Comparison of ENCODE assay signal across 13 mouse cellular contexts in the genomic region with DNA sequence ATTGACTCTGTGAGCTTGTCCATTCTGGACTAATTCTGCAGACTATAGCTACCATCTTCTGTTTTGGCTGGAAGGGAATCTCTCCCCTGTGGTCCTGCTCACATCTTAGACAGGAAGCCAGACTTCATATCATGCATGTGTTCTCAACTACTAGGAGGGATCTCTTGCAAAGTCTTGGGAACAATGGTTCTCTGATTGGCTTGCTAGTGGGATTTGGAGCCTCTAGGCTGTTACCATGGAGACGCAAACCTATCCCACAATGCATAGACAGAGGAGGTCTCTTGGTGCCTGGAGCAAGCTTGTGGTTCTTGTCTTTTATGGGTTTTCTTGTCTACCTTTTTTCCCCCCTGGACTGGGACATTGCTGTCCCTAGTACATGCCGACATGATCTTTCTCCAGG.
"Had no signal": no experiment of that assay in that cellular context is flagged by ENCODE, and none has a peak within 500 bp of the region (broad histone marks: within the 10 kb centered on the region; RNA-seq: fewer than 3 reads in every experiment).

No protein-coding gene starts in this region.

- DNase-seq: kidney, postnatal 14 days; left cerebral cortex, postnatal 4 days; lung, adult 2 months; lung, postnatal 36 days; right cerebral cortex, adult 18-20 months; right cerebral cortex, postnatal 25 days; thymus, postnatal 36 days had no signal

- H3K9ac ChIP-seq: kidney, embryonic 15.5 days; liver, embryonic 15.5 days; midbrain, embryonic 12.5 days; neural tube, embryonic 13.5 days had no signal

- H3K27me3 ChIP-seq: kidney, embryonic 15.5 days; liver, embryonic 15.5 days; midbrain, embryonic 12.5 days; neural tube, embryonic 13.5 days had no signal

- H3K4me1 ChIP-seq: liver, embryonic 15.5 days had no signal

- ATAC-seq: lung, postnatal 0 days had no signal

- H3K27ac ChIP-seq: kidney, embryonic 15.5 days; liver, embryonic 15.5 days; midbrain, embryonic 12.5 days; neural tube, embryonic 13.5 days had no signal

- H3K4me2 ChIP-seq: kidney, embryonic 15.5 days; liver, embryonic 11.5 days; liver, embryonic 15.5 days; midbrain, embryonic 12.5 days; neural tube, embryonic 13.5 days had no signal

- H3K36me3 ChIP-seq: kidney, embryonic 15.5 days; liver, embryonic 15.5 days; midbrain, embryonic 12.5 days; neural tube, embryonic 13.5 days had no signal

- H3K9me3 ChIP-seq: kidney, embryonic 15.5 days; liver, embryonic 15.5 days; midbrain, embryonic 12.5 days; neural tube, embryonic 13.5 days had no signal

- H3K4me3 ChIP-seq: kidney, embryonic 15.5 days; liver, embryonic 15.5 days; midbrain, embryonic 12.5 days; neural tube, embryonic 13.5 days had no signal
